Mouse (Mus musculus) thymus, postnatal 0 days (tissue): Measurements from ENCODE around the gene Arhgef3. TPM values are rescaled to one million over a fixed set of nuclear protein-coding genes. Genes with fewer than 3 reads are reported as not detected.

Experiments
- DNase-seq: peaks from one replicate; pipeline ENCODE4 v3.0.0-alpha.2; 2015; ENCODE audit warnings: low spot score
- polyA plus RNA-seq: library from polyadenylated mRNA; unstranded; fragments of >200 nt; fragmentation: Nextera tagmentation; extraction: Ambion mirVana; gene quantifications from 2 replicates; pipeline ENCODE4 v1.2.1, GENCODE M21; 2015

Arhgef3 gene
- 24.1 and 24.2 TPM in 2 replicates for polyA plus RNA-seq

DNA sequence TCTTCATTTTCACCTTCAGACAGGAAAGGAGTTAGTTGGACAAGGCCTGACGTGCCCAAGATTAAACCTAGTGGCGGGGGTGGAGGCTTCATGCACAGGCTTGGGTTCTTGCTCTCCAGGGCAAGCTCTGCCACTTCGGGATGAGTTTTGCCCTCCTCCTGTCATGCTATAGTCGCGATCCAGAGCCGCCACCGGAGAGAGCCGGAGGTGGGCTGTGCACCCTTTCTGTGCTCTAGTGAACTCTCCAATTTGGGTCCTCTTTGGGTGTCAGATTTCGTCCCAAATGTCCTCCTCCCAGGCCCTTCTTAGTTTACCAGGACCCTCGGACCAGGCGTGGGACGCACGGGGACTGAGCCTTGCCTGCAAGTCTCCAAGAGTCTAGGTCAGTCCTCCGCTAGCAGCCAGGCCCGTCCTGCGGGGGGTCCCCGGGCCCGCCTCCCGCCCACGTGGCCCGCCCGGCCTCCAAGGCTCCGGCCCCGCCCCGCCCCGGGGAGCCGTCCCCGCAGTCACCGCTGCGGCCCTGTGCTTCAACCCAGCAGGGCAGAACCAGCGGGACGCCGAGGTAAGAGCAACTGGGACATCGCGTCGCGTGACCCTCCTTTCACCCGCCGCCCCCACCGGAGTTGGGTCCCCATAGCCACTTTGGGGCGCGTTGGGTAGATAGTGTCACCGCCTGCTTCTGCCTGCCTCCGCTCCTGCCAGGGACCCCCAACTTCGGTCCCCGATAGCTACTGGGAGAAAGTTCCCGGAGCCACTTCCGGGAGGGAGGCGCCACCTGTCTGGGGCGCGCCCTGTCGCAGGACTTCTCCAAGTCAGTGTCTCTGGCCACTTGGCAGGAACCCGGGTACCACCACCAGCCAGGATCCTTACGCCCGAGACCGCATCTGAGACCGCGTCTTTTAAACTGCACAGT is at the start of gene Arhgef3:
Gene Arhgef3, plus strand, starts transcription at position 538 of the 913 bp plus-strand sequence.
- peak; percentile 5 for DNase-seq

DNA sequence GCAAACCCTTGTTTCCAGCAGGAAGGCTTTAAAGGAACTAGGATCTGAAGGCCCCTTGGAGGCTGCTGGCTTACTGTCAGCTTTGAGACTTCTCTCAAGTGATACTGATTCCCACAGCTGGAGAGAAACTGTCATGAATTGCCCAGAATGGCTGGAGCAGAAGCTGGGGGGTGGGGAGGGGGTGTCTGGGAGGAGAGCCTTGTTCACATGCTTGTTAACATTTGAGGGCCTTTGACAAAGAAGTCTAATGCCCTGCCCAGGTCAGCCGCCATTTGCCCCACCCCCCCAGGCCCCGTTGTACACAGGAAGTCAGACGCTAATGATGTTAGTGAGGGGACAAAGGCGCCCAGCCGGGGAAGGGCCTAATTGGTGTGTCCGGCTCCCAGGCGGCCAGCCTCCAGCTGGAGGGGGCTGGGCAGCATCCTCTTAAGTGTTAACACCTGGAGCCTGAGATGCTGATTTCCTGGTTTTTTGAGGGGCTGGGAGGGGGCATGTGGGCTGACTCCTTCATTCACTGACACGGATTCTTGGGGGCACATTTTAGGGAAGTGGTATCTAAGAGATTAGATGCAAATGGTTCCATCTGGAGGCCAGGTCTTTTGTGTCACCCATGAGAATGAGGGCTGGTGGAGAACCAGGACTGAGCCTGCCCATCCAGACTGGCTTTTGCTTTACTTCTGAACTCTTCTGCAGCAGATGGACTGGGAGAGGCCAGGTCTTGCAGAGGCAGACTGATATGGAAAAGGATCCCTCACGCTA is 48.3 kb upstream of the Arhgef3 start:
- DNase-seq: no peak

DNA sequence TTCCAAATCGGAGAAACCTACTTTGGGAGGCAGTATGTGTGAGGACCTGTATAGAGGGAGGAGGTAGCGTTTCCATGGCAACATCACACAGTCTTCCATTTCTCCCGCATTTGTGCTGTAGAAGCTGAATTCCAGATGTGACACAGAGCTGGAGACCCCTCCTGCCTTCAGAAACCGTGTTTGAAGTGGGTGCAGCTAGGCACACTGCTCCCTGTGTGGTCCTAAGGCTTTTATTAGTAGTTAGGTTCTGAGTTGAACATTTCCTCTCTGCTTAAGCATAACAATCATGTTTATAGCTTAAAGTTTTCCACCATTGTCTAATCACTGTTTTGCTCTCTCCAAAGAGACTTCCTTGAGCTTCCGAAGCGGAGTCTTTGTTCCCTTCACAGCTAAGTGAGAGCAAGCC is 46.8 kb upstream of the Arhgef3 start:
- DNase-seq: no peak

GRCm38 (mm10) chr14:27069434-27070097 is 45.1 kb upstream of the Arhgef3 start:
- DNase-seq: no peak

DNA sequence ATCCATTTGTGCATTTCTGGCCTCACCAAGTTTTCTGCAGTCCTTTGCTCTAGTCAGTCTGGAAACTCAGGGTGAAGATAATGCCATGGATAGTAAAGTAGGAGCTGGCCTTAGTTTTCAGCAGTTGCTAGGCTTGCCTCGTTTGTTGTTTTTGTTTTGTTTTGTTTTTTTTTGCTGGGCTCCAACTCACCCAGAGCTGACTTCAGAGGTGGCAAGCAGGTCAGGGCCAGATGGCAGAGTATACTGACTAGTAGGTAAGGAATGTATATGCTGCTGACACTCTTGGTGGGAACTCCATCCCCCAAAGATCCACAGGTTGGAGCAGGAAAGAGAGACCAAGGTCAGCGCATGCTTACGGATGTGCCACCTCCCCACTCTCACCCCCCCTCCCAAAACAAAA is 44.6 kb upstream of the Arhgef3 start:
- no peak for DNase-seq

- DNase-seq: no peak
Measured at GRCm38 (mm10) chr14:27070758-27071157, 43.9 kb upstream of the Arhgef3 start.

DNA sequence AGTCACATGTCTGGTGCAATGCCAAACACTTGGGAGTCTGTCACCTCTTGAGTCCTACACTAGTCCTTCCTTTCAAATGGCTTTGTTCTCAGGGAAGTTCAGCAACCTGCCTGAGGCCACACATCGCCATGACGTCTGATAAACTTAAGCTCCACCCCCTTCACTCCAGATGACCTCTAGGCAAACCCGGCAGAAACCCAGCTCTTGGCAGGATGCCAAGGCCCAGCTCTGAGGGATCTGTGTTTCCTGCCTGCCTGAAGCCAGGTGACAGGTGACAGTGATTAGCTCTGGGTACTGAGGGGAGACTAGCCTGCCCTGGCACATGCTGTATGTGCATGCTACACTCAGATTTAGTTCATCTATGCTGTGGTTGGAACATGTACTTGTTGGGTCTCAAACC is 42.7 kb upstream of the Arhgef3 start:
- no peak for DNase-seq

- DNase-seq: no peak
Measured at GRCm38 (mm10) chr14:27075084-27075483, 39.6 kb upstream of the Arhgef3 start.

- DNase-seq: no peak
Measured at GRCm38 (mm10) chr14:27075909-27076521, 38.7 kb upstream of the Arhgef3 start.

GRCm38 (mm10) chr14:27076522-27076920 is 38.2 kb upstream of the Arhgef3 start:
- DNase-seq: no peak

DNA sequence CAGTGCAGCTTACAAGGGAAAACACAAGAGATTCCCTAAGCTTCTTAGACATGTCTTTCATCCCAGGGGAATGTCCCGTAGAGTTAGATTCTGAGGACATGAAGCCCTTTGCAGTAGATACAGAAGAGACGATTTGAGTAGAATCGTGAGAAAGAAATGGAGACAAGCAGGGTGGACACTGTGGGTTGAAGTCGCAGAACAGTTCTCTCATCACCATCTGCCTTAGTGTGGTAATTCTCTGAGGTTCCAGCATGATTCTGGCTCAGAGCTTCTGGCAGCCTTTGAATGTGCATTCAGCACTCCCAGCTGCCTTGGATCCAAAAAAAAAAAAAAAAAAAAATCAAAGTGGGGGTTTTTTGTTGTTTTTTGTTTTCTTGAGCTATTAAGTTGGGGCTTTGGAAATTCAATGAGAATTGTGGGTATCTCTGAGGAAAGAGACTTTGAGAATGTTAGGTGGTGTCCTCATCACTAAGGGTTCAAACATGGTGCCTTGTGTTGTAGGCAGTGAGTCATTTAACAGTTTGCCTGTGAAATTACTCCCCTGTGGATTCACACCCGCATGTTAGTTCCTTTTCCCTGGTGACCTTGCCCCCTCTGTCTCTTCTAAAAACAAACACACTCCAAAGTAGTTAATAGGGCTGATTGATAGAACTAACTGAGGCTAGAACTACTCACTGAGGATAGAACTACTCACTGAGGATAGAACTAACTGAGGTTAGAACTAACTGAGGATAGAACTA is 33.0 kb upstream of the Arhgef3 start:
- DNase-seq: no peak

DNA sequence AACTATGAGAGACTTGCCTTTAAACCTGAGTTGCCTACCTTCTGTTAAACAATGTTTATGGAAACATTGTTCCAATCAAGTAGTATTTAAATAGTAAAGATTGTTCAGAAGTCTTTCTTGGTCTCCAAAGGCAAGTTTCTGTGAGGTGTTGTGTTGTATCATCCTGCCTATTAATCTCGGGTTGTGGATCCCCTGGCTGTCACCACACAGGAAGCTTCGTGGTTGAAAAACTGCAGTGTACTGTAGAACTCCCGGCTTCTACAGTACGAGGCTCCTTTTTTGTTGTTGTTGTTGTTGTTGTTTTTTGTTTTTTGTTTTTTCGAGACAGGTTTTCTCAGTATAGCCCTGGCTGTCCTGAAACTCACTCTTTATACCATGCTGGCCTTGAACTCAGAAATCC is 29.2 kb upstream of the Arhgef3 start:
- DNase-seq: peak; percentile 10

DNA sequence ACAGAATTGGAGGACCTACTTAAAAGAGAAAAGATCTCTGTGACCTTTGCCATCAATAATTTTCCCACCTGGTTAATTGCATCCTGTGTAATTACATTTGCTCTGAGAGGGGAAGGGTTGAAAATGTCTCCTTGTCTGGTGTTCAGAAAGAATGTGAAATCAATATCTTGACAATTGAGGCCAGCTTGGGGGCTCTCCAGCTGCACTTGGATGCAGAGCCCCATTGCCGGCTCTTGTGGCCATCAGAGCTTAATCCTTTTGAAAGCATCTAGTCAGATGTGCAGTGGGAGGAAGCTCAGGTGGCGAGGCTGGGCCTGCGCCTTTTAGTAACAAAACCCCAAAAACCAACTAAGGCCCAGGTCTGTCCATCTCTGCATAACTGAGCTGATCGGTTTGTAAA is 28.7 kb upstream of the Arhgef3 start:
- DNase-seq: no peak

DNA sequence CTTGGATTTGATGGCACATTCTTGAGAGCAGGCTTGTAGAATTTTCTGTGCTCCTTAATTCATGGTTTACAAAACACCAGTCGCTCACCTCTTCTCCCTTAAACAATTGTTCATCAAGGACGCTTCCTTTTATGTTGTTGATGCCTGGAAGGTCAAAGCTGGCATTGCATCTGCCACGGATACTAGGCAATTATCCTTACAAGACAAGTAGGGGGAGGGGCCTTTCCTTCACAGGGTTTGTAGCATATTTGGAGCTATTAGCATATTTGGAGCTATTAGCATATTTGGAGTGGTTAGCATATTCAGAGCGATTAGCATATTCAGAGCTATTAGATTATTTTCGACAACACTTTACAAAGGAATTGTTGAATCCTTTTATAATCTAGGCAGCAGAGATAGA is 20.5 kb upstream of the Arhgef3 start:
- DNase-seq: no peak

GRCm38 (mm10) chr14:27096133-27096532 is 18.6 kb upstream of the Arhgef3 start:
- no peak for DNase-seq

GRCm38 (mm10) chr14:27096779-27097178 is 17.9 kb upstream of the Arhgef3 start:
- peak; percentile 46 for DNase-seq

- no peak for DNase-seq
Measured at GRCm38 (mm10) chr14:27101735-27102134, 13.0 kb upstream of the Arhgef3 start.

DNA sequence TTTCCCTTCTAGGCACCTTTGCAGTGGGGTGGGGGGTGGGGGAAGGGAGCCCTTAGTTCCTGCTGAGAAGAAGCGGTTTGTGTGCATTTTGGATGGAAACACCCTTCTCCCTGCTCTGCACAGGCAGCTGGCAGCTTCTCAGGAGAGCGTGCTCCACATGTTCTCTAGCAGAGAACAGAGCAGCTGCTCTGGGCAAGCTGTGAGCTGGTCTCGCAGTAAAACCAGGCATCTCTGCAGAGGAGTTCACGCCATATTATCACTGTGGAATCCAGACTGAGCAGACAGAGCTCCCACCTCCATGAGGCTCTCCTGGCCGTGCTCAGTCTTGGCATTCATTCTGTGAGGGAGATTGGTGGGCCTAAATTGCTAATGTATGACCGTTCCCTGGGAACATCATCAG is 12.0 kb upstream of the Arhgef3 start:
- no peak for DNase-seq

- no peak for DNase-seq
Measured at GRCm38 (mm10) chr14:27105731-27106457, 8.8 kb upstream of the Arhgef3 start.
